Mouse (Mus musculus) cerebellum, adult 2 months (tissue): ENCODE data around the gene Adgrf1. TPM values are rescaled to one million over a fixed set of nuclear protein-coding genes. Genes with fewer than 3 reads are reported as not detected.

Experiments used
- DNase-seq, 2 experiments: peaks; one replicate each; pipeline ENCODE4 v3.0.0; 2021
- H3K27ac ChIP-seq: fragments of 200-500 bp; 2 replicates; pipeline ENCODE4 v1.5.1; 2012; ENCODE audit warnings: low read length, control low read depth, inconsistent platforms; ENCODE audit not compliant: insufficient read depth
- H3K27me3 ChIP-seq: fragments of 200-500 bp; 2 replicates; pipeline ENCODE4 v1.6.1; 2012; ENCODE audit warnings: inconsistent platforms, mild to moderate bottlenecking, low read length, moderate library complexity; ENCODE audit not compliant: control insufficient read depth, insufficient read depth
- H3K4me1 ChIP-seq: fragments of 200-500 bp; 2 replicates; pipeline ENCODE4 v1.6.1; 2011; ENCODE audit warnings: low read length; ENCODE audit not compliant: control insufficient read depth, insufficient read depth
- H3K4me3 ChIP-seq: fragments of 200-500 bp; replicated peaks from 2 replicates; pipeline ENCODE3; 2011; ENCODE audit warnings: mild to moderate bottlenecking, low read depth, low read length, control low read depth; ENCODE audit not compliant: insufficient read depth
- CTCF ChIP-seq: fragments of 200-500 bp; IDR thresholded peaks from 2 replicates; pipeline ENCODE4 v1.5.1; 2011; ENCODE audit warnings: low read depth, mild to moderate bottlenecking, control low read depth, low read length, moderate library complexity, borderline replicate concordance; ENCODE audit not compliant: insufficient read depth
- POLR2A ChIP-seq: fragments of 200-500 bp; IDR thresholded peaks from 2 replicates; pipeline ENCODE4 v1.6.1; 2011; ENCODE audit warnings: low read length, control low read depth, borderline replicate concordance; ENCODE audit not compliant: insufficient read depth
- WGBS: fragments of 180-500 bp; shearing (Covaris S2); methylation state at CpG from one replicate; pipeline ENCODE4 v1.1.7; 2018; 5-methylcytosine and 5-hydroxymethylcytosine counted together
- polyA plus RNA-seq: library from polyadenylated mRNA; depleted of rRNA; stranded (reverse); fragments of >200 nt; gene quantifications from 2 replicates; pipeline ENCODE4 v1.2.3, GENCODE M21; 2012

Gene Adgrf1
- polyA plus RNA-seq, 1 experiment = not detected

DNA sequence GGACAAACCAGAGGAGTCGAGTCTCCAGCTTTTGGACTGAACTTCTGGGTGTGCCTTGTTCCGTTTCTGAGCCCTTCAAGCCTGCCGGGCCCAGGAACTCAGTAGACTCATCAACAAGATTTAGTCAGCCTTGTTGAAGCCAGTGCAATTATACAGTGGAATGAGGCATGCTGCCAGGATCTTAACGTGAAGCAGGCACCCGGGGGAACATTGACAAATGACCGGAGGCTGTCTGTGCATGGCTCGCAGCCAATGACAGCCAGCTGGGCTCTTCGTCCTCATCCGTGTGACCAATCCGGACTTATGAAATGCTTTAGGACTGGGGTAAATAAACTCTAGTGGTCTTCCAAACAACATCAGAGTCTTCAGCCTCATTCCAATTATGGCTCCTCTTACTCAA lies 29.0 kb upstream of the Adgrf1 start:
- no peaks in the 10 kb centered on the region for H3K27me3 ChIP-seq
- TF ChIP-seq POLR2A = no peak
- TF ChIP-seq CTCF = no peak
- 4% methylated on average over 10 of the region's 10 CpGs for WGBS
- H3K4me1 ChIP-seq = no peaks in the 10 kb centered on the region
- peak in 1 of 2 experiments; percentile 34 for DNase-seq
- no peak overlapping the region for H3K27ac ChIP-seq
- no peak overlapping the region for H3K4me3 ChIP-seq

- Histone ChIP-seq H3K4me1 (no peaks in the 10 kb centered on the region), H3K27me3 (no peaks in the 10 kb centered on the region; the same call in 1 of the 2 replicates), H3K4me3 (no peak overlapping the region), H3K27ac (no peak overlapping the region)
- 85% methylated on average over 3 of the region's 3 CpGs for WGBS
- no peak for TF ChIP-seq POLR2A
- TF ChIP-seq CTCF = no peak
- DNase-seq = no peak
Observed at GRCm38 (mm10) chr17:43242609-43243008, 27.5 kb upstream of the Adgrf1 start.

GRCm38 (mm10) chr17:43245364-43245763 lies 24.8 kb upstream of the Adgrf1 start:
- H3K27ac ChIP-seq = no peak overlapping the region
- no peak for DNase-seq
- no peaks in the 10 kb centered on the region for H3K4me1 ChIP-seq
- H3K4me3 ChIP-seq = no peak overlapping the region
- no peaks in the 10 kb centered on the region; the same call in 1 of the 2 replicates for H3K27me3 ChIP-seq
- TF ChIP-seq CTCF = no peak
- no peak for TF ChIP-seq POLR2A
- 91% methylated on average over 6 of the region's 6 CpGs for whole genome bisulfite sequencing

GRCm38 (mm10) chr17:43247245-43247644 lies 22.9 kb upstream of the Adgrf1 start:
- no peak overlapping the region for H3K4me3 ChIP-seq
- TF ChIP-seq CTCF = no peak
- no peak overlapping the region for H3K27ac ChIP-seq
- WGBS = 76% methylated on average over 3 of the region's 3 CpGs
- no peaks in the 10 kb centered on the region for H3K4me1 ChIP-seq
- H3K27me3 ChIP-seq = no peaks in the 10 kb centered on the region; the same call in 1 of the 2 replicates
- no peak for DNase-seq

DNA sequence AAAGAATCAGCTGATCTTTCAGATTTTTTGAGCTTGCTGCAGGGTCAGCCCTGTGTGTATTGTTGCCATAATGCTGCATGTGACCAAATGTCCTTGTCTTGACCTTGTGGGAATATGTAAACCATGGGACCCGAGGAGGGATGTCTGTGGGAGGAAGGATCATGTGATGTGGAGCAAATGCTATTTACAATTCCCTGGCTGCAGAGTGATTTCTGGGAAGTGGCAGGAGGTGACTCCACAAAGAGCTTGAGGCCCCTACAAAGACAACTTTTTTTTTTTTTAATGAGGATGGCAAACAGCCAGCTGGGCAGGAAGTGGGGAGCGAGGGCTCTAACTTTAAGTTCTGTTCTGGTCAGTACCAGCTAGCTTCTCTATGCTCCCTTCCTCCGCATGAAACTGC lies 20.5 kb upstream of the Adgrf1 start:
- Histone ChIP-seq H3K27ac (no peak overlapping the region), H3K4me1 (no peaks in the 10 kb centered on the region)
- no peak for TF ChIP-seq POLR2A
- no peak for TF ChIP-seq CTCF

DNA sequence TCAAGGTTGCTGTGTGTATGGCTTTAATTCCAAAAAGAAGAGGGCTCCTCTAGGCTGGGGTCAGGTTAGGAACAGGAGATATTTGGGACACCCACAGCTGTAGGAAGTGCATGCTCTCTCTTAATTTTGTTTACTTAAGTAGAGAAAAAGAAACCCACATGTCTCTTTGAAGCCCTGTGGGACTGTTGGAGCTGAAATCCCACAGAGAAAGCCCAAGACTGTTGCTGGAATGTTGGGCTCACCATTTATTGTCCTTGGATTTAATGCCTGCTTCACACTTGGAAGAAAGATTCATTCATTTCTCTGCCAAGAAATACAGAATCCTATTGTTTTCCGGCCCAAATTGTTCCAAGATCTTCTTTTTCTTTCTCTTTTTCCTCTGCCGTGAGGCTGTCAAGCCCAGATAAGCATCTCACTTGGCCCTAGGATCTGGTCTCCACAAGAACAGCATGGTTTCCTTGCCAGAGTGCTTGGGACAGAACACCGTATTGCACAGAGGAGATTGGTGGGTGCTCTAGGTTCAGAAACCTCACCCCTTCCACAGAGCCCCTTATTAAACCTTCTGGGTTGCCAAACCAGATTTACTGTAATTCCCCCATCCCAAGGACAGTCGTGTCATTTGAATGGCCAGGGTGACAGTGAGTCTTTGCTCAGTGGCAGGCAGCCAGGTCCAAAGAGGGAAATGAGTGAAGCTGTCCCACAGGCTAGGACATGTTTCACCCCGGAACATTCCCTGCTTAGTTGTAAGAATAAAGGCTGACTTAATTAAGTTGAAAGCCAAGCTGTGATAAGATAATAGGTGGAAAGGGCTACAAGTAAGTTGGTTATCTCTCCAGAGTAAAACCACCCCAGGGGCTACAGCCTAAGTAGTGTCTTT lies 18.6 kb upstream of the Adgrf1 start:
- Histone ChIP-seq H3K4me3 (no peak overlapping the region), H3K27ac (no peak overlapping the region), H3K4me1 (no peaks in the 10 kb centered on the region), H3K27me3 (no peaks in the 10 kb centered on the region; the same call in 1 of the 2 replicates)
- WGBS = 31% methylated on average over 5 of the region's 5 CpGs
- no peak for TF ChIP-seq POLR2A
- no peak for TF ChIP-seq CTCF
- DNase-seq = no peak

More for the DNA sequence above, 20.5 kb upstream of the Adgrf1 start:
- 46% methylated on average over 3 of the region's 3 CpGs for WGBS
- Histone ChIP-seq H3K27me3 (no peaks in the 10 kb centered on the region; the same call in 1 of the 2 replicates), H3K4me3 (no peak overlapping the region)
- DNase-seq = no peak

DNA sequence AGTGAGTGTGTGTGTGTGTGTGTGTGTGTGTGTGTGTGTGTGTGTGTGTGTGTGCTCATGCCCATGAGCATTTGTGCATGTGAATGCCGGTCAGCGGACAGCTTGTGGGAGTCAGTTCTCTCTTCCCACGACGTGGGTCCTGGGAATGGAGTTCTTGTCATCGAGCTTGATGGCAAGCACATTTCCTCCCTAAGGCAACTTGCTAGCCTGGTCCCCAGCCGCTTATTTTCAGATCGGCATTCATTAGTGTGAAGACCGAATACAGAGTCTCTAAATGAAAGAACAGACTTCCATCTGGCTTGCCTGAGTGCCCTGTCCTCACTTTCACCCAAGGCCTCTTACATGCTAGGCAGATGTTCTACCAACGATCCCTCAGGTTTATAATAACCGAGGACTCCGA lies 17.3 kb upstream of the Adgrf1 start:
- no peak for TF ChIP-seq CTCF
- TF ChIP-seq POLR2A = no peak
- Histone ChIP-seq H3K27me3 (no peaks in the 10 kb centered on the region; the same call in 1 of the 2 replicates), H3K27ac (no peak overlapping the region), H3K4me1 (peaks cover 10% of the 10 kb centered on the region), H3K4me3 (no peak overlapping the region)
- no peak for DNase-seq
- 79% methylated on average over 11 of the region's 11 CpGs for WGBS

- Histone ChIP-seq H3K4me3 (no peak overlapping the region), H3K27me3 (no peaks in the 10 kb centered on the region; the same call in 1 of the 2 replicates), H3K4me1 (peaks cover 12% of the 10 kb centered on the region), H3K27ac (no peak overlapping the region)
- no peak for DNase-seq
- WGBS = 72% methylated on average over 3 of the region's 3 CpGs
- TF ChIP-seq CTCF (no peak), POLR2A (no peak)
Observed at GRCm38 (mm10) chr17:43254261-43254660, 15.9 kb upstream of the Adgrf1 start.
